Mouse (Mus musculus) lung, postnatal 0 days (tissue): ENCODE data around the gene Gm11213. TPM values are rescaled to one million over a fixed set of nuclear protein-coding genes. Genes with fewer than 3 reads are reported as not detected.

ENCODE experiments used
- ATAC-seq: fragments of 200-750 bp; cut with Nextera tagmentation; 2 replicates; pipeline ENCODE4 v1.8.0; 2017; ENCODE audit warnings: moderate library complexity
- DNase-seq: peaks from one replicate; pipeline ENCODE4 v3.0.0-alpha.2; 2016; ENCODE audit warnings: low spot score
- H3K27ac ChIP-seq: fragments of 300-500 bp; sonication (generic); 2 replicates; pipeline ENCODE4 v1.5.1; 2014; ENCODE audit warnings: antibody characterized with exemption, mild to moderate bottlenecking, low read length, mixed read lengths
- H3K27me3 ChIP-seq: fragments of 300-500 bp; sonication (generic); replicated peaks from 2 replicates; pipeline ENCODE4 v1.6.1; 2014; ENCODE audit warnings: low read length, mixed read lengths; ENCODE audit not compliant: insufficient read depth
- H3K36me3 ChIP-seq: fragments of 300-500 bp; sonication (generic); 2 replicates; pipeline ENCODE4 v1.6.1; 2014; ENCODE audit warnings: low read length, mixed read lengths; ENCODE audit not compliant: insufficient read depth
- H3K4me1 ChIP-seq: fragments of 300-500 bp; sonication (generic); 2 replicates; pipeline ENCODE4 v1.6.1; 2014; ENCODE audit warnings: antibody characterized with exemption, low read depth, low read length, mixed read lengths; ENCODE audit not compliant: insufficient read depth
- H3K4me2 ChIP-seq: fragments of 300-500 bp; sonication (generic); replicated peaks from 2 replicates; pipeline ENCODE4 v1.6.1; 2014; ENCODE audit warnings: low read depth, mild to moderate bottlenecking, low read length, moderate library complexity, mixed read lengths
- H3K4me3 ChIP-seq: fragments of 300-500 bp; sonication (generic); 2 replicates; pipeline ENCODE4 v1.5.1; 2014; ENCODE audit warnings: low read depth, low read length
- H3K9ac ChIP-seq: fragments of 300-500 bp; sonication (generic); replicated peaks from 2 replicates; pipeline ENCODE4 v1.6.1; 2014; ENCODE audit warnings: low read depth, mild to moderate bottlenecking
- H3K9me3 ChIP-seq: fragments of 300-500 bp; sonication (generic); 2 replicates; pipeline ENCODE4 v1.6.1; 2016; ENCODE audit warnings: low read length, mixed read lengths
- CTCF ChIP-seq: IDR thresholded peaks from 2 replicates; pipeline ENCODE4 v1.5.1; 2016; ENCODE audit warnings: antibody characterized with exemption, mild to moderate bottlenecking
- EP300 ChIP-seq: IDR thresholded peaks from 2 replicates; pipeline ENCODE4 v1.6.1; 2016; ENCODE audit warnings: antibody characterized with exemption, mild to moderate bottlenecking, control low read depth
- WGBS: fragments of 180-500 bp; shearing (Covaris S2); extraction: QIAGEN DNeasy Blood & Tissue Kit; methylation state at CpG from one replicate; pipeline ENCODE4 v1.1.7; 2014; 5-methylcytosine and 5-hydroxymethylcytosine counted together
- polyA plus RNA-seq: library from polyadenylated mRNA; unstranded; fragments of >200 nt; fragmentation: Nextera tagmentation; extraction: Ambion mirVana; gene quantifications from 2 replicates; pipeline ENCODE4 v1.2.1, GENCODE M21; 2015

Gene Gm11213
- polyA plus RNA-seq, 1 experiment from 2014 or later: not detected

GRCm38 (mm10) chr4:63585216-63585615 lies 19.8 kb downstream of the Gm11213 start:
- no peak overlapping the region for H3K27ac ChIP-seq
- H3K27me3 ChIP-seq: no peaks in the 10 kb centered on the region
- H3K4me1 ChIP-seq: no peaks in the 10 kb centered on the region
- H3K9me3 ChIP-seq: no peaks in the 10 kb centered on the region
- no peak for TF ChIP-seq CTCF
- TF ChIP-seq EP300: no peak
- H3K4me3 ChIP-seq: no peak overlapping the region
- H3K36me3 ChIP-seq: no peaks in the 10 kb centered on the region
- H3K4me2 ChIP-seq: no peak overlapping the region
- WGBS: 89% methylated on average over 10 of the region's 10 CpGs
- no peak for ATAC-seq
- DNase-seq: no peak
- no peak overlapping the region for H3K9ac ChIP-seq

GRCm38 (mm10) chr4:63582580-63582979 lies 22.5 kb downstream of the Gm11213 start:
- H3K4me2 ChIP-seq: no peak overlapping the region
- no peak for ATAC-seq
- H3K9ac ChIP-seq: no peak overlapping the region
- TF ChIP-seq EP300 (no peak), CTCF (no peak)
- H3K4me3 ChIP-seq: no peak overlapping the region
- H3K36me3 ChIP-seq: no peaks in the 10 kb centered on the region
- no peak overlapping the region for H3K27ac ChIP-seq
- H3K27me3 ChIP-seq: no peaks in the 10 kb centered on the region
- 78% methylated on average over 5 of the region's 5 CpGs for WGBS
- no peaks in the 10 kb centered on the region for H3K9me3 ChIP-seq
- no peaks in the 10 kb centered on the region for H3K4me1 ChIP-seq
- DNase-seq: no peak

DNA sequence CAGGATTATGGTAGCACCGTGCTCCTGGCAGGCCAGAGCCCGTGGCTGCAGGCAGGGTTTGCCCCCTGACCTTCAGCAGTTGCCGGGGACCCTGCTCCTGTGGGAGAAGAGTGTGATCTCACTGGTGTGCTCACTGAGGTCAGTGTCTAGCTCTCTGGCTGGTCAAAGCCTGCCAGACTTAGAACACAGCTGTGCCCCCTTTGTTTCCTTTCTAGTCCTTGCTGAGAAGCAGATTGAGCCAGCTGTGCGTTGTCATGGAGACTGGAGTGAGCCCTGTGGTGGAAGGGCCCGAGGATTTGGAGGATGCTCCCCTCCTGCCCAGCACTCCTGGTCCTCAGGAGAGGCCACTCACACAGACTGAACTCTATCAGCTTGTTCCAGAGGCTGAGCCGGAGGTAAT lies 25.0 kb downstream of the Gm11213 start:
- ATAC-seq (no peak), DNase-seq (no peak)
- H3K27ac ChIP-seq: no peak overlapping the region
- no peak overlapping the region for H3K4me2 ChIP-seq
- H3K9ac ChIP-seq: no peak overlapping the region
- H3K4me3 ChIP-seq: no peak overlapping the region
- TF ChIP-seq CTCF (no peak), EP300 (no peak)
- H3K36me3 ChIP-seq: no peaks in the 10 kb centered on the region
- 57% methylated on average over 6 of the region's 6 CpGs for WGBS
- no peaks in the 10 kb centered on the region for H3K27me3 ChIP-seq
- H3K4me1 ChIP-seq: no peaks in the 10 kb centered on the region
- H3K9me3 ChIP-seq: no peaks in the 10 kb centered on the region

GRCm38 (mm10) chr4:63579649-63580048 lies 25.4 kb downstream of the Gm11213 start:
- DNase-seq (no peak), ATAC-seq (no peak)
- no peaks in the 10 kb centered on the region for H3K4me1 ChIP-seq

GRCm38 (mm10) chr4:63572621-63573020 lies 32.4 kb downstream of the Gm11213 start:
- Histone ChIP-seq H3K4me1 (no peaks in the 10 kb centered on the region; the same call in 1 of the 2 replicates), H3K27me3 (no peaks in the 10 kb centered on the region), H3K4me2 (no peak overlapping the region), H3K27ac (no peak overlapping the region), H3K9ac (no peak overlapping the region), H3K36me3 (no peaks in the 10 kb centered on the region), H3K9me3 (no peaks in the 10 kb centered on the region), H3K4me3 (no peak overlapping the region)
- TF ChIP-seq EP300 (no peak), CTCF (no peak)
- ATAC-seq: no peak
- 85% methylated on average over 5 of the region's 5 CpGs for WGBS
- DNase-seq: no peak

More at GRCm38 (mm10) chr4:63579649-63580048, 25.4 kb downstream of the Gm11213 start:
- H3K27ac ChIP-seq: no peak overlapping the region
- no peaks in the 10 kb centered on the region for H3K27me3 ChIP-seq
- TF ChIP-seq CTCF (no peak), EP300 (no peak)
- H3K9me3 ChIP-seq: no peaks in the 10 kb centered on the region
- no peak overlapping the region for H3K4me3 ChIP-seq
- no peaks in the 10 kb centered on the region for H3K36me3 ChIP-seq
- no peak overlapping the region for H3K4me2 ChIP-seq
- 86% methylated on average over 14 of the region's 14 CpGs for WGBS
- H3K9ac ChIP-seq: no peak overlapping the region

- ATAC-seq (no peak), DNase-seq (no peak)
- H3K4me2 ChIP-seq: no peak overlapping the region
- TF ChIP-seq CTCF (no peak), EP300 (no peak)
- H3K27ac ChIP-seq: no peak overlapping the region
- H3K9me3 ChIP-seq: no peaks in the 10 kb centered on the region
- no peaks in the 10 kb centered on the region for H3K36me3 ChIP-seq
- WGBS: 31% methylated on average over 7 of the region's 7 CpGs
- H3K4me1 ChIP-seq: no peaks in the 10 kb centered on the region; the same call in 1 of the 2 replicates
- no peaks in the 10 kb centered on the region for H3K27me3 ChIP-seq
- H3K4me3 ChIP-seq: no peak overlapping the region
- H3K9ac ChIP-seq: no peak overlapping the region
Measured at GRCm38 (mm10) chr4:63570208-63570781, 34.8 kb downstream of the Gm11213 start.

DNA sequence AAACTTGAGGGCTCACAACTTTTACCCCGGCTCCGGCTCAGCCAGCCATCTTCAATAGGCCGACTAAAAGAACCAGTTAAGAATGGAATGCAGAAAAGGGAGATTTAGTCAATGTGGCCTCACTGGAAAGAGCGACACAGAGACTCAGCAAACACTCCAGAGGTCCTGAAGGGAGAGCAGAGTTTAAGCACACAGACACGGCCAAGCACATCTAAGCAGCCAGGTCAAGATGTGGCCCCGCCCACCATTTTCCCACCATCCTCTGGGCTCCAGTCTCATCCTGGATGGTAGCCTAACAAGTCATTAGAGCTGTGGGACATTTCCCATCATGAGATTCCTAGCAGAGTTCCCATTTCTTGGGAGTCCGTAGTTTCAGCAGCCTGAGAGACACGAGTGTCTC lies 35.7 kb downstream of the Gm11213 start:
- Histone ChIP-seq H3K4me3 (no peak overlapping the region), H3K9ac (no peak overlapping the region), H3K36me3 (no peaks in the 10 kb centered on the region), H3K27ac (no peak overlapping the region), H3K9me3 (no peaks in the 10 kb centered on the region), H3K4me1 (no peaks in the 10 kb centered on the region; the same call in 1 of the 2 replicates), H3K27me3 (no peaks in the 10 kb centered on the region), H3K4me2 (no peak overlapping the region)
- 55% methylated on average over 8 of the region's 8 CpGs for WGBS
- TF ChIP-seq CTCF: no peak
- no peak for TF ChIP-seq EP300
- DNase-seq (peak; percentile 53), ATAC-seq (peak; percentile 70)
